Mouse (Mus musculus) spleen, postnatal 10 days (tissue): Measurements from ENCODE around the gene Gm10271.

ENCODE experiments used
- DNase-seq, 2 experiments: peaks; one replicate each; pipeline ENCODE4 v3.0.0; 2021 to 2022; ENCODE audit warnings: low spot score in 2 of 2

The Gm10271 gene

DNA sequence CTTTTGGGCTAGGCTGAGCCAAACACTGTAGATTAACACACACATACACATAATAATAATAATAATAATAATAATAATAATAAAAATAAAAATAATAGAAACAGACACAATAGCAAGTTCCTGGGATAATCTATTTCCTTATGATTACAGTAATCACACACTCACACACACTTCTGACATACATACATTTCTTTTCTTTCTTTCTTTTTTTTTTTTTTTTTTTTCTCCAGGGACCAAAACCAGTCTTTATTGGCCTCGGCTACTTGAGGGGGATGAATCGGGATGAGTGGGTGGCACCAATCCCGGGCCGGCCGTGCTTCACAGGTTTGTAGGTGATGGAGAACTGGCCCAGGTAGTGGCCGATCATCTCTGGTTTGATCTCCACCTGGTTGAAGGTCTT is at the start of gene Gm10271:
Gene Gm10271 (minus strand): TSS at position 101 of the 400 bp plus-strand sequence.
- no peak for DNase-seq

DNA sequence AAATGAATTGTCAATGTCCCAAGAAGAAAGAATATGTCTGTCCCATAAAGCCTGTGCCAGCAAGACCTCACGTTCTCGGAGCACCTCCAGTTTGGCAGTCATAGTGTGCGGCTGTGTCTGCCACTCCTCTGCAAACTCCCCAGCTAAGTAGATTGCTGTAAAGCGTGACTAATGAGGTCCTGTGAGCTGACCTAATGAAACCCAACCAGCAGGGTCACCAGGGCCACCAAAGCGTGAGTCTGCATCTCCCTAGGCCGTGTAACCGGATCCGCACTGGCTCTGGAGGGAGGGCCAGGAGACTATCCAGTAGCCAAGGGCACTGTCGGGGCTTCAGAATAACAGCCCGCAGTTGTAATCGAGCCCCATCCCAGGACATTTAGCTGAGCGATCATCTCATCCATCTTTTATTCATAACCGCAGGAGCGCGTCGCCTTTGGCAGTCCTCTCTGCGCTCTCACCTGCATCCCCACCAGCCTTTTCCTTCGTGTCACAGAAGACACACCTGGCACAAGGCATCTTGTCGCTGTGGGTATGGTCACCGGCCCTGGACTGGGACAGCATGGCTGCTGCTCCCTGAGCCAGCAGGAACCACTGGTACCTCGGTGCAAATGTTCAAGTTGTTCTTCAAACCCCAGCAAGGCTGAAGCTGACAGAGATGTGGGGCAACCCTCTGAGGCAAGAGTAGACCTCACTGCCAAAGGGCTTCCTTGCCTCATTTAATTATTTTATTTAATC is 48.8 kb upstream of the Gm10271 start:
- no peak for DNase-seq

DNA sequence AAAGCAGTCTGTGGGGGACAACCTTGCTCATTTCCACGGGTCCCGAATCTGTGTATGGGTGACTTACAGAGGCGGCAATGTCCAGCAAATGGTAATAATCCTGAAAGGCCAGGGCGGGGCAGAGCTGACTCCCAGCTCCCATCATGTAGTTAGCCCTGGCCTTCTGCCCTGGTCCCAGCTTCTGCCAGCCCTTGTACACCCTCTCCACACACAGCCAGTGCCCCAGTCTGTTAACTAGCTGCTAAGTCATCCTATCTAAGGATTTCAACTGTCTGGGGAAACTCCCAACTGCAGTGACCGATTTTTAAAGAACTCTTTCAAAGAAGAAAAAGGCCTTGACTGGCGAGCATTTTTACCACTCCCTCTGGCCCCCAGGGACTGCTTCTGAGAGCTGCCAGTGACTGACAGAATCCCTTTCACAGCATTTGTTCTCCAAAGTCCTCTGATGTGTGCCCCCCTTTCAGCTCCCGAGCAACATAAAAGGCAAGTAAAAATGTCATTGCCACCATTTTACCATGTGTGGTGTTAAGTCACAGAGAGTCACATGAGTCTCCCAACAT is 46.0 kb upstream of the Gm10271 start:
- no peak for DNase-seq

DNA sequence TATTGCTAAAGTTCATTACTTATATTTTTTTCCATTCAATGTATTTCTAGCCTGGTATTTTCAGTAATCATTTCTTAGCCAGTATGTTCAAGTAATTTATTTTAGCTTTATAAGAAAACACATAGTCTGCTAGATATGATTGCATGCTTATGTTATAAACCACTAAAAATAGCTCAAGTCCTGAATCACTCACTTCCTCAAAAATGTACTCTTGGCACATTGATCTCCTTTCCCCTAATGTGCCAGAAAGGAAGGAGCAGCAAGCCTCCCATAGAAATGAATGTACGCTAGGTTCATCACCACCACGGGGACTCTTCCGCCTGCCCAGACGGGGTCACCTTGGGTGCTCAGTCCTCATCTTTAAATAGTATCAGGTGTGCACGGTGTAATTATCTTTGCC is 42.2 kb upstream of the Gm10271 start:
- DNase-seq: no peak

DNA sequence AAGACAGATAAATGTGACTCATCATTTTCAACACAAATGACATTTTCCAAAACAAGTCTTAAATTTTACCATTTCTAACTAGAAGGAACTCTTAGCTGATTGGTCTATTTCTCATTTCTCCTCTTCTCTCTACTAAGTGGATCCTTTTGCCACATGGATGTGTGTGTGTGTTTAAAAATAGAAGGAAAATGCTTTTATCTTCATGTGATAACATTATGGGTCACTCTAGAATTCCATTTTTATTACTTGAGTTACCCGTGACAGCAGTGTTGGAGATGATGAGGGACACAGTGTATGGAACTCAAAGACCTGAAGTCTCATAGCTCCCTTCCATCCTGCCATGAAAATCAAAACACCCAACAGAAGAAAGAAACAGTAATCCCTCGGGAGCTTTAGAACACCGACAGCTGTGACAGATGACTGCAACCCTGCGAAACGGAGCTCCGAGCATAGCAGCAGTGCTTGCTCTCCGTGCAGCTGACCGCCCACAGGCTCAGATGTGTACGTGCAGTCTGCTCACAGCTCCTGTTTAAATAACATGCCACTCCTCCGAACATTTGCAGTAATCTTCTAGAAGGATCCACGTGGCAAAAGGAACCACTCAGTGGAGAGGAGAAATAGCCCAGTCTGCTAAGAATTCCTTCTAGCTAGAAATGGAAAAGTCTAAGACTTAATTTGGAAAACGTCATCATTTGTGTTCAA is 41.4 kb upstream of the Gm10271 start:
- DNase-seq: no peak

DNA sequence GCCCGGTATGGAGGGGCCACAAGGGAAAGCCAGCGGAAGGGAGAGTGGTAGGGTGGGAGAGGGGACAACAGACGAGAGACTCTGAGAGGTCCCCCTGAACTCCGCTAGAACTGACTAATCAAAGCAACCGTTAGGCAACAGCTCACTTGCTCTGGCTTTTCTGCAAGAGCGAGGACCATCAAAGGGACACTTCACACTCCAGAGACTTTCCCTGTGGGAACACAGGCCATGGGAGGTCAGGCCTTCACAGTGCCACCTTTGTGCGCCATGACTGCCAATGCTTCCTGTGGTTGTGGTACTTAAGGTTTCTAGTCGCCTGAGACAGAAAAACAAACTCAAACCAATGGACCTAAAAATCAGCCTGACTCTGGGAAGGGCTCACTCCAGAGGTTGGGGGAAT is 38.6 kb upstream of the Gm10271 start:
- no peak for DNase-seq

DNA sequence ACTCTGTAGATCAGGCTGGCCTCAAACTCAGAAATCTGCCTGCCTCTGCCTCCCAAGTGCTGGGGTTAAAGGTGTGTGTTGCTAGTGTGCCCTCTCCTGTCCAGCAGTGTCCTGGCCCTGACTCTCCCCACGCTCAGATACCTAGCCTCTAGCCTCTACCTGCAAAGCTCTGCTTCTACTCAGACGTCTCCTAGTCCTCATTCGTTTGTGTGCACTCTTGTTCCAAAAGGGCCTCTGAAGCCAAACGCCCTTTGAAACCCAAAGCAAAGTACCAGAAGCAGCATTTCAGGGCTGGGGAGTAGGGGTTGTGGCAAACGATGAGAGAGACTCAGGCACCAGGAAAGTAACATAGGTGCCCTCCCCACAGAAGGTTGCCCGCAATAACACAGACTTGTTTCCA is 37.3 kb upstream of the Gm10271 start:
- DNase-seq: no peak

- no peak for DNase-seq
Measured at GRCm38 (mm10) chr10:117005707-117006464, 33.5 kb upstream of the Gm10271 start.

GRCm38 (mm10) chr10:117004695-117005094 is 32.3 kb upstream of the Gm10271 start:
- no peak for DNase-seq

- no peak for DNase-seq
Measured at GRCm38 (mm10) chr10:117000975-117001374, 28.6 kb upstream of the Gm10271 start.

- DNase-seq: no peak
Measured at GRCm38 (mm10) chr10:116998716-116999455, 26.5 kb upstream of the Gm10271 start.

DNA sequence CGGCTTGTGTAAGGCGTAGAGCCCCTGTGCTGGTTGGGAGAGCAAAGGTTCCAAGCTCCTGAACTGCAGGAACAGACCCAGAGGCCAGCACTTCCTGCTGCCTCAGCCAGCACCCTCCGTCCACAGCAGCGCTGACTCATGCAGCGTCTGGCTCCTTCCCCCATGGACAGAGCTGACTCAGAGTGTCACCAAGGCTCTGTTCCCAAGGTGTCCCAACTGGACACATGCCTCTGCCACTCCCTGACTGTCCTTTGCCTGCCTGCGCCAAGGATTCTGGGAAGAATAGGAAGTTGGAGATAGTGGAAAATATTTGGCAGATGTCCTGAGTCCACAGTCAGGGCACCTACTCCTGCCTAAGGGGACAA is 23.8 kb upstream of the Gm10271 start:
- no peak for DNase-seq

DNA sequence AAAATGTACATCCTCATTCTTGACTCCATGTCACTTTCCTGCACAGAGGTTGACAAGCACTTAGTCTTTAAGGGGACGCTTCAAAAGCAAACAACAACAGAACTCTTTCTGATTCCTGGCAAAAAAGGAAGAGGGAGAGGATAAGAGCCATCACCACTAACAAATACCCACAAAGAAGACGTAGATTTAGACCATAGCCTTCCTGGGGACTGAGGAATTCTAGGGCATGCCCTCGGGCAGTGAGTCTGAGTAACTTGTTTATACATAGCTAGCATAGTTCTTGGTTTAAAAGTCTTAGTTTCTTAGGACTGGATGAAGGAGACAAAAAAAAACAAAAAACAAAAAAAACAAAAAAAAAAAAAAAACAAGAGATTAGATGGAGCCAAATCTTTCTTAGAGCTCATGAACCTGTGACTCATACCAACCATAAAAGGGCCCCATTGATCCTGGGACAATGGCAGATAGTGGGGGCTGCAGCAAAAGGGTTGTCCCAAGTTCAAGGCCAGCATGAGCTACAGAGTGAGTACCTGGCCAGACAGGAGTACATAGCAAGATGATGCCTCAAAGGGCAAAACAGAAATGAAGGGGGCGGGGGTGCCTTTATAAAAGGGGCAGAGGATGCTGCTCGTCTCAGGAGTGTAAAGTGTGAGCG is 23.3 kb upstream of the Gm10271 start:
- DNase-seq: no peak

GRCm38 (mm10) chr10:116995162-116995561 is 22.8 kb upstream of the Gm10271 start:
- DNase-seq: no peak

DNA sequence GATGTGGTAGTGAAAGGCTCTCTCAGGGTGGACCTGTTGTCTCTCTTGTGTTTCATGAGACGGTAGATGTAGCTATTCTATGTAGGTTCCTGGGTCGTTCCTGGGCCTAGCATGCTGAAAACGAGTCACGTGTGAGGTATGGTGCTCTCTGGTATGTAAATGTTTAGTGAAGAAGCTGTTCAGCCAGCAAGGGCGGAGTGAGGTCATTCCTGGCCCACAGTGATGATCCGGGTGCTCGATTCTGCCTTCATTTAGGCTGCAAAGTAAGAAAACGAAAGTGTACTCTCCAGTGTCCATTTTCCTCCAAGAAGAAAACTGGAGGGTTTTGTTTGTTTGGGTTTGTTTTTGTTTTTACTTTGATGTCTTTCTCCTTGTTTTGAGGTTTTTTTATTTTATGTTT is 21.6 kb upstream of the Gm10271 start:
- DNase-seq: no peak

- DNase-seq: no peak
Measured at GRCm38 (mm10) chr10:116986264-116987082, 14.1 kb upstream of the Gm10271 start, which contains the start of gene Best3. Best3 (plus strand) TSS chr10:116986314.

DNA sequence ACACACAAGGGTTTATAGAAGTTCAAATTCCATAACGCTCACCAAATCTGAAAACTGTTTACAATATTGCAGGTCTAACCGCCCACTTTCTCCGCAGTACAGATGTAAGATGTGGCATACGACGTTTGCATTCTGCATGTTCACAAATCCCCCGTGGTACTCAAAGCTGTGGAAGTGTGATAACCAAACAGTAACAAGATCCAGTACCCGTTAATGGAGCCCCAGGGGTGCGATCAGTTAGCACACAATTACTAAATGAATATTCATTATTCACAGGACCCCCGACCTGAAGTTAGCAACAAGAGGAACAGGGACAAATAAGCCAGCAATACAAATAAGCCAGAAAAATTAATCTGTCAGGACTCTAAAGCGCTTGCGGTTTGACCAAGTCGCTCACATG is 12.4 kb upstream of the Gm10271 start:
- DNase-seq: no peak

DNA sequence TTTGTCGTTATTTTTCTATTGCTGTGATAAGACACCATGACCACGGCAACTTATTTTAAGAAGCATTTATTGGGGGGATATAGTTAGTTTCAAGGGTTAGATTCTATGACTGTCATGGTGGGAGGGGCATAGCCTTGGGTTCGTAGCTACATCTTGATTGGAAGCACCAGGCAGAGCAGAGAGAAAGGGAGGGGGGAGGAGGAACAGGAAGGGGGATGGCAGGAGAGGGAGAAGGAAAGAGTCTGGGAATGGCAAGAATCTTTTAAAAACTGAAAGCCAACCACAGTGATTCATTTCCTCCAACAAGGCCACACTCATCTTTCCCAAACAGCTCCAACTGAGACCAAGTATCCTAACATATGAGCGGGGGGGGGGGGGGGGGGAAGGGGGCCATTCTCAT is 10.1 kb upstream of the Gm10271 start:
- DNase-seq: no peak

DNA sequence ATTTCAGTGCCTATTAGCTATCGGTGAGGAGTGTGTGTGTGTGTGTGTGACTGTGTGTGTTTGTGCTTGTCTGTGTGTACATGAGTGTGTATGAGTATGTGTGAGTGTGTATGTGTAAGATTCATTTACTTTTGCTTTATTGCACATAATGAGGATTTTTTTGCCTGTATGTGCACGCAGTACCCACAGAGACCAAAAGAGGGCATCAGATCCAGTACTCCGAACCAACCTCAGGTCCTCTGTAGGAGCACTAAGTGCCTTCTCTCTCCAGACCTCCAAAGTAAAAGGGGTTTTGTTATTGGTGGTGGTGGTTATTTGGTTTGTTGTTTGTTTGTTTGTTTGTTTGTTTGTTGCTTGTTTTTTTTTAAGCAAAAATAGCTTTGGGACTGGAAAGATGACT is 8.5 kb upstream of the Gm10271 start:
- peak; percentile 18 to 57 for DNase-seq

DNA sequence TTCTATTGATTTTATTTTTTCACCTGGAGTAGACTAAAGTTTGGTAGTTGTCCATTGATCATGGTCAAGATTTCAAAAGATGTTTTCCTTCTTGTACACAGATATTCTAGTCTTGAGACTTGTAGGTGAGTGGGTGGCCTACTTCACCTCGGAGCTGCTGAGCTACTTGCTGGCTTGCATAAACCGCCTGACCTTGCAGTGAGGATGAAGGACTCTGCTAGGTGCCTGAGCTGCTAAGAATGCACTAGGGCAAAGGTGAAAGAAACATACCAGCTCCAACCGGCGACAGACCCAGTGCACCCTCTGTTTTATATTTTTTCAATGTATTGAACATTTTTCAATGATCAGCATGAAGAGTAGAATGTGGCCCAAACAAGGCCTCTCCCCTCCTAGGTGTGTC is 7.9 kb upstream of the Gm10271 start:
- DNase-seq: no peak
